Mouse (Mus musculus): ENCODE results near the gene Ephx4. TPM values are rescaled to one million over a fixed set of nuclear protein-coding genes. Genes with fewer than 3 reads are reported as not detected.
"Not testable (repeated sequence)": the region's sequence is repeated elsewhere in the genome, so short reads cannot be mapped to it uniquely, and the experiment has no call there.

Gene Ephx4
- polyA plus RNA-seq, 1 experiment: 2.1 TPM

DNA sequence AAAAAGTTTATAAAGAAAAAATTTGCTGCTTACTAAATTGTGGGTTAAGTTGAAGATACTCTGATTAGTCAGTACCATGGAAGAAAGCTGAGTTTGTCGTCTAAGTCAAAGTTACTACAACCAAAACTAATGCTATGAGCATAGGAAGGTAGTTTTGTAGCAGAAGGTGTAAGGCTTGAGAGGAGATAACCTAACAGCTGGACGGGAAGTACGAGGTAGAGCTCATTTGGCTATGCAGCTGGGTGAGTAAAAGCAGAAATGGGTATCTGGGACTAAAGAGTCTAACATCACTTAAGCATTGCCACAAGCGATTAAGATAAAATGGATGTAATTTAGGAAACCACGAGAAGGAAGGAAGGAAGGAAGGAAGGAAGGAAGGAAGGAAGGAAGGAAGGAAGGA, 31.2 kb upstream of the Ephx4 start:
- Histone ChIP-seq H3K27ac (ENCODE audit: control insufficient read depth, insufficient read depth, low read depth, low read length) (no peak overlapping the region), H3K4me1 (ENCODE audit: control insufficient read depth, insufficient read depth, low read length) (no peaks in the 10 kb centered on the region), H3K36me3 (ENCODE audit: control insufficient read depth, insufficient read depth, low read length) (no peaks in the 10 kb centered on the region; the same call in 1 of the 2 replicates), H3K27me3 (ENCODE audit: control insufficient read depth, insufficient read depth, low read length) (no peaks in the 10 kb centered on the region), H3K4me3 (ENCODE audit: control insufficient read depth, low read depth, low read length) (no peak overlapping the region)
- TF ChIP-seq CTCF (IDR thresholded peaks at IDR 0.05; ENCODE audit: control insufficient read depth, insufficient read depth, insufficient replicate concordance, low read depth, low read length) (no peak), POLR2A (IDR thresholded peaks at IDR 0.05; ENCODE audit: control insufficient read depth, low read depth, low read length) (no peak)

DNA sequence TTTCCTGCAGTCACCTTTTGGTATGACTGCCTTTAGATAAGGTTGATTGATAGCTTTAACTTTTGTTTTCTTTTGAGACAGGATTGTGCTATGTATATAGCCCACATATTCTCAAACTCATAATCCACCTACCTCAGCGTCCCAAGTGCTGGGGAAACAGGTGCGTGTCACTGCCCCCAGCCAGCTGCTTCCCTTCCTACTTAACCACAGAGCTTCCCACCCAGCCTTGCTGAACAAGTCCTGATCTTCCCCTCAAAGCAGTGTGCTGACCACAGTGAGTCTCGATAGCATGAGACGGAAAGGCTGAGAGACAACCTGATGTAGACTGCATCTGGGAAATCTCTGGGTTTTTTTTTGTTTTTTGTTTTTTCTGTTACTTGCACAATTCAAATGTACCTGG, 29.3 kb upstream of the Ephx4 start:
- TF ChIP-seq POLR2A (IDR thresholded peaks at IDR 0.05; ENCODE audit: control insufficient read depth, low read depth, low read length) (no peak), CTCF (IDR thresholded peaks at IDR 0.05; ENCODE audit: control insufficient read depth, insufficient read depth, insufficient replicate concordance, low read depth, low read length) (no peak)
- Histone ChIP-seq H3K4me1 (ENCODE audit: control insufficient read depth, insufficient read depth, low read length) (no peaks in the 10 kb centered on the region), H3K27ac (ENCODE audit: control insufficient read depth, insufficient read depth, low read depth, low read length) (no peak overlapping the region), H3K36me3 (ENCODE audit: control insufficient read depth, insufficient read depth, low read length) (no peaks in the 10 kb centered on the region; the same call in 1 of the 2 replicates), H3K4me3 (ENCODE audit: control insufficient read depth, low read depth, low read length) (no peak overlapping the region), H3K27me3 (ENCODE audit: control insufficient read depth, insufficient read depth, low read length) (no peaks in the 10 kb centered on the region)

DNA sequence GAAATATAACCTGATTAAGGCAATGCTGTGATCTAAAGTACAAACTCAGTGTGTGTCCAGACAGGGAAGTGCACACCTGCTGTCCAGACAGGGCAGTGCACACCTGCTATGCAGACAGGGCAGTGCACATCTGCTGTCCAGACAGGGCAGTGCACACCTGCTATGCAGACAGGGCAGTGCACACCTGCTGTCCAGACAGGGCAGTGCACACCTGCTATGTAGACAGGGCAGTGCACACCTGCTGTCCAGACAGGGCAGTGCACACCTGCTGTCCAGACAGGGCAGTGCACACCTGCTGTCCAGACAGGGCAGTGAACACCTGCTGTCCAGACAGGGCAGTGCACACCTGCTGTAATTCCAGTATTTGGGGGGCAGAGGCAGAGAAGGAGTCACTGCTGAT, 16.1 kb upstream of the Ephx4 start:
- not testable (repeated sequence) for H3K27ac ChIP-seq (ENCODE audit: control insufficient read depth, insufficient read depth, low read depth, low read length); H3K4me3 ChIP-seq (ENCODE audit: control insufficient read depth, low read depth, low read length); H3K27me3 ChIP-seq (ENCODE audit: control insufficient read depth, insufficient read depth, low read length); H3K4me1 ChIP-seq (ENCODE audit: control insufficient read depth, insufficient read depth, low read length); H3K36me3 ChIP-seq (ENCODE audit: control insufficient read depth, insufficient read depth, low read length)

DNA sequence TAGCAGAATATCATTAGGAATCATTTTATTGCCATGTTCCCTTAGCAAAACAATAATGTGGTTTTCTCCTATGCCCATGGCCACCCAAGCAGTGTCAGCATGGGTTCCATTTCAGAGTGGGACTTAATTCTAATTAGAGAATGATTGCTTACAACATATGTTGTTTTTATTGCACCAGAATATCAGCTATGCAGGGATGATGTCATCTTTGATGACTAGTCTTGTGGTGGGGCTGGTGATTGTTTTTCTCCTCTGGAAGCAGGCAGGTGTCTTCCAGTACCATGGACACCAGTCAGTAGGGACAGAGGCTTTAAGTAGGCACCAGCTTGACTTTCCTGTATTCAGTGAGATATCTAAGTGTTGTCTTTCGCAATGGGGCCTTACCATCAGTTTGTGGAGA, 14.7 kb upstream of the Ephx4 start:
- TF ChIP-seq POLR2A (IDR thresholded peaks at IDR 0.05; ENCODE audit: control insufficient read depth, low read depth, low read length) (no peak), CTCF (IDR thresholded peaks at IDR 0.05; ENCODE audit: control insufficient read depth, insufficient read depth, insufficient replicate concordance, low read depth, low read length) (no peak)
- Histone ChIP-seq H3K4me3 (ENCODE audit: control insufficient read depth, low read depth, low read length) (no peak overlapping the region), H3K36me3 (ENCODE audit: control insufficient read depth, insufficient read depth, low read length) (no peaks in the 10 kb centered on the region; the same call in 1 of the 2 replicates), H3K27ac (ENCODE audit: control insufficient read depth, insufficient read depth, low read depth, low read length) (no peak overlapping the region), H3K4me1 (ENCODE audit: control insufficient read depth, insufficient read depth, low read length) (no peaks in the 10 kb centered on the region), H3K27me3 (ENCODE audit: control insufficient read depth, insufficient read depth, low read length) (no peaks in the 10 kb centered on the region)

DNA sequence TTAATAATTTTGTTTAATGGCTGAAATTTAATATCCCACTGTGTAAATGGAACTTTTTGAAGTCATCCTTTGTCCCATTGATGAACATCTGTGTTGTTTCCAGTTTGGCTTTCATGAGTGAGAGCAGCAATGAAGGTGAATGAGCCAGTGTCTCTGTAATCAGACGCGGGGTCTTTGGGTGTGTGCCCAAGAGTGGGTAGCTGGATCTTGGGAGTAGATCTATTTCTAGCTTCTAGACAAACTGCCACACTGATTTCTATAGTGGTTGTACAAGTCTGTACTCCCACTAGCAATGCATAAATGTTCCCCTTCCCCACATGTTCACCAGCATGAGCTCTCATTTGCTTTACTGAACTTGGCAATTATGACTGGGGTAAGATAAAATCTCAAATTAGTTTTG, 13.2 kb upstream of the Ephx4 start:
- Histone ChIP-seq H3K4me3 (ENCODE audit: control insufficient read depth, low read depth, low read length) (no peak overlapping the region), H3K27me3 (ENCODE audit: control insufficient read depth, insufficient read depth, low read length) (no peaks in the 10 kb centered on the region), H3K27ac (ENCODE audit: control insufficient read depth, insufficient read depth, low read depth, low read length) (no peak overlapping the region), H3K36me3 (ENCODE audit: control insufficient read depth, insufficient read depth, low read length) (no peaks in the 10 kb centered on the region; the same call in 1 of the 2 replicates), H3K4me1 (ENCODE audit: control insufficient read depth, insufficient read depth, low read length) (no peaks in the 10 kb centered on the region)
- no peak for TF ChIP-seq CTCF (IDR thresholded peaks at IDR 0.05; ENCODE audit: control insufficient read depth, insufficient read depth, insufficient replicate concordance, low read depth, low read length)
- TF ChIP-seq POLR2A (IDR thresholded peaks at IDR 0.05; ENCODE audit: control insufficient read depth, low read depth, low read length): no peak

DNA sequence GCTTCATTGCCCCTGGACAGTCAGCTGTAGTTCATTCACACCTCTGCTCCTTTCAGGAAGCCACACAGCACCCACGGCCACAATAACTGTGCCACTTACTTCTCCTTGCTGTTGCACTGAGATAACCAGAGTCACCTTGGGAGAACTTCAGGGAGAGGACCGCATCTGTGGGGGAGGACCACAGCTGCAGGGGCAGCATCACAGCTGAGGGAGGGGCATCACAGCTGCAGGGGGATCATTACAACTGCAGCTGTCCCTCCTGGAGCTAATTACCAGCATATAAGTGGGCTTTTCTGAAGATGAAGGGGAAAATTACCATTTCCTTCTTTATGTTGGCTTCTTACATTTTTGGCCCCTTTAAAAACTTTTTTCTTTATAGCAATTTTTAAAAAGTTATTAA, 8.1 kb upstream of the Ephx4 start:
- H3K4me1 ChIP-seq (ENCODE audit: control insufficient read depth, insufficient read depth, low read length): no peaks in the 10 kb centered on the region
- H3K27me3 ChIP-seq (ENCODE audit: control insufficient read depth, insufficient read depth, low read length): no peaks in the 10 kb centered on the region
- no peak for TF ChIP-seq CTCF (IDR thresholded peaks at IDR 0.05; ENCODE audit: control insufficient read depth, insufficient read depth, insufficient replicate concordance, low read depth, low read length)
- no peaks in the 10 kb centered on the region for H3K36me3 ChIP-seq (ENCODE audit: control insufficient read depth, insufficient read depth, low read length)
- no peak overlapping the region for H3K4me3 ChIP-seq (ENCODE audit: control insufficient read depth, low read depth, low read length)
- H3K27ac ChIP-seq (ENCODE audit: control insufficient read depth, insufficient read depth, low read depth, low read length): no peak overlapping the region

DNA sequence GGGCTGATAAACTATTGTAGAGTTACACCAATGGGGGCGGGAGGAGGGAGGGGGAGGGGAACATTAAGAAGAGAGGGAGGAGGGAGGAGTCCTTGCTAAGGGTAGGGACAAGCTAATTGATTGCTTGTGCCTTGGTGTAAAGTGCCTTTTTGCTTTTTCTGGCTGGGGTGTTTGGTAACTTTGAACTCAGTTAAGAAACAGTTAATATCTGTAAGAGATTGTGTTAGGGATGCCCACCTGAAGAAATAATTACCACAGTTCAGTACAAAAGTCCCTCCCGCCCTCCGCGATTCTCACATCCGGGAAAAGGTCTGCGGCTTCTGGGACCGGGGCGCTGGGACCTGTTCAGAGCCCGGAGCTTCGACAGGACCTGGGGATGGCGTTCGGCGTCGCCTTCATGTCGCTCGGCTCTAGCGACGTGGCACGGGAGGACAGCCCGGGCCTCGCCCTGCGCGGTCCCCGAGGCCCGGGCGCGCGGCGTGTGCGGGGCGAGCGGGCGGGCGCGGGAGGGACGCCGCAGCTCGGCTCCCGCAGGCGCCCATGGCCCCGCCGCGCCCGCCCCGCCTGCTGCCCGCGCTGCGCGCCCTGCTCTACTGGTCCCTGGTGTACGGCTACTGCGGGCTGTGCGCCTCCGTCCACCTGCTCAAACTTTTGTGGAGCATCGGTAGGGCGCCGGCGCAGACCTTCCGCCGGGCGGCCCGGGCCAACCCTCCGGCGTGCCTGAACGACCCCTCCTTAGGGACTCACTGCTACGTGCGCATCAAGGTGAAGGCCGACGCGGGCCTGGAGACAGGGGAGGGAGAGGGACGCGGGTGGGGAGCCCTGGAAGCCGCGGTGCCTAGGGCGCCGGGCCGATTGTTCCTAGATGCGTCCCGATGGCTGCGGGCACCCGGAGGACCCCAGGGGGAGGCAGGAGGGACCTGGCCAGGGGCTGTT, 743 bp downstream of the Ephx4 start:
- Histone ChIP-seq H3K36me3 (ENCODE audit: control insufficient read depth, insufficient read depth, low read length) (no peaks in the 10 kb centered on the region), H3K27me3 (ENCODE audit: control insufficient read depth, insufficient read depth, low read length) (no peaks in the 10 kb centered on the region; the same call in 1 of the 2 replicates), H3K27ac (ENCODE audit: control insufficient read depth, insufficient read depth, low read depth, low read length) (no peak overlapping the region), H3K4me3 (ENCODE audit: control insufficient read depth, low read depth, low read length) (peak overlapping the region; percentile 78), H3K4me1 (ENCODE audit: control insufficient read depth, insufficient read depth, low read length) (peaks cover 6% of the 10 kb centered on the region)
- TF ChIP-seq POLR2A (IDR thresholded peaks at IDR 0.05; ENCODE audit: control insufficient read depth, low read depth, low read length): no peak
- TF ChIP-seq CTCF (IDR thresholded peaks at IDR 0.05; ENCODE audit: control insufficient read depth, insufficient read depth, insufficient replicate concordance, low read depth, low read length): no peak

Measured in testis, adult 2 months (tissue).